Mouse (Mus musculus): Measurements from ENCODE around the gene Fam122a. TPM values are rescaled to one million over a fixed set of nuclear protein-coding genes. Genes with fewer than 3 reads are reported as not detected.
A peak's percentile ranks its signal among the peaks of the same experiment; 100 is the strongest.

Fam122a gene
- polyA plus RNA-seq (2012; rRNA removed): 31.3 and 34.3 TPM in 2 replicates

DNA sequence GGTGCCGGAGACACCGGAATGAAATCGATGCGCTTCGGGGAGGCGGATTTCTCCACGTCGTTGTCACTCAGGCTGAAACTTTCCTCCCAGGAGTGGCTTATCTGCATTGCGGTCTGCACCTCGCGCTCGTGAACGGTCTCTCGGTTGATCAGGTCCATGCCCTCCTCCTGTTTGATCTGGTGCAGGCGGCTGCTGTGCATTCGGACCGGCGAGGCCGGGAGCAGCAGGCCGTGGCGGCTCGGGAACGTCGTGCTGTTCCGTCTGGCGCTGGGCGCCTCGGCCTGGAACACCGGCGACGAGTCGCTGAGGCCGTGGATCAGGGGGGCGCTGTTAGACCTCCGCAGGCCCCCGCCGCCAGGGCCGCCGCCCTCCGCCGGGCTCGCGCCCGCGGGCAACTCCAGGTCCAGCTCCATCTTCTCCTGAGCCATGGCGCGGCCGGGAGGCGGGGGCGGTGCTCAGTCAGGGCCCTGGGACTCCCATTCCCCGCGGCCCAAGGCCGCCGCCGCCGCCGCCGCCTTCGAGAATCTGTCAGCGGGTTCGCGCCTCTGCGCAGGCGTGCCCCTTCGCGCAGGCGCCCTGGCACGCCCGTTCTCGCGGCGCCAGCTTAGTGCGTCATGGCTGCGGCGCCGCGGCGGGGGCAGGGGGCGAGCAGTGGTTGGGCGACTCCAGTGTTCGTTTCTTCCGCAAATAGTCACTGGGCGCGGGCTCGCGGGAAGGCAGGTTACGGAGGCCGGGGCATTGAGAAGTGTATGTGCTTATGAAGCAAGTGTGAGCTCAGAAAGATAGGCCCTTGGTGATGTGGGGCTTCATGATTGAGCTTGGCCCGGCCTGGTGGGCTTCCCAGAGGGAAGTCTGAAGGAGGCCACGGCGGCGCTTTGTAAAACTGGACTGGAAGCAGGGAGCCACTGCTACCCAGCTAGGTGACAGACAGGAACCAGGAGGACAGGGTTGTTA is at the start of gene Fam122a:
Gene Fam122a (minus strand): TSS at position 428 of the 954 bp plus-strand sequence.
- peak; percentile 97 for DNase-seq (ENCODE audit: low read depth)
- no peak for TF ChIP-seq CTCF (IDR thresholded peaks at IDR 0.05; ENCODE audit: borderline replicate concordance, extremely low read depth, insufficient read depth, insufficient read length)
- peak; percentile 86 for TF ChIP-seq POLR2A (IDR thresholded peaks at IDR 0.05; ENCODE audit: borderline replicate concordance, extremely low read depth, insufficient read depth, insufficient read length, poor library complexity, severe bottlenecking)

DNA sequence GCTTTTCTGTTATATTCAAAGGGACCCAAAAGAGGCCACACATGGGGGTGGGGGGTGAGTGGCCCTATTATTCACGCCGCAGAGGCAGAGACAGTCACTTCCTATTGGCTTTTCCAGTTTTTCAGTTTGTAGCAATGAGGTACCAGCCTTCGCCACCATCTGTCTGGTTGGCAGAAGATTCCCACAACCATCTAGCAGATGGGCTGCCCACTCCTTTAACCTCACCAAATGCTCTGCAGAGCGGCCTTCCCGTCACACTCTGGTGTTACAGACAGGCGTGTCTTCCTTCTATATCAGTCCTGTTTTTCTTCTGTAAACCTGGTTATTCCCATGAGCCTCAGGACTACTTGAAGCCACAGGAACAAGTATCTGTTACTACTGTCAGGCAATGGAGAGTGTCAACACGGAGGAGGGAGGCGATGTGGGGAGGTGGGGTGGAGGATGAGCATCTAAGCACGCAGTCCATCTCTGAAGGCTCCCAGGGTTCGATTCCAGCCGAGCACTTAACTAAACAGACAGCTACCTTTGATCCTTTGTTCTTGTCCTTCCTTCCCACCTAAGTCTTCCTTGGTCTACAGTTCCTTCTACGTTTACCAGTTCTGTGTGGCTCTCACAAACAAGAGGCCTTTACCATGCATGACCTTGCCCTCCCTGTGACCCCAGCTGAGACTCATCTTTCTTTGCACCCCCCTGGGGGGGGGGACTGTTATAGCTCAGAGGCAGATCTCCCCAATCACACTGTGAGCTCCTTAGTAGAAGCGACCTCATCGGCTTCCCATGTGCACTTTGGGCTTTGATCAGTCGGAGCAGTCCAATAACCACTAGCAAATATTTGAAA is 46.5 kb upstream of the Fam122a start:
- DNase-seq (ENCODE audit: low read depth): peak; percentile 56
- TF ChIP-seq POLR2A (IDR thresholded peaks at IDR 0.05; ENCODE audit: borderline replicate concordance, extremely low read depth, insufficient read depth, insufficient read length, poor library complexity, severe bottlenecking) (no peak), CTCF (IDR thresholded peaks at IDR 0.05; ENCODE audit: borderline replicate concordance, extremely low read depth, insufficient read depth, insufficient read length) (no peak)

DNA sequence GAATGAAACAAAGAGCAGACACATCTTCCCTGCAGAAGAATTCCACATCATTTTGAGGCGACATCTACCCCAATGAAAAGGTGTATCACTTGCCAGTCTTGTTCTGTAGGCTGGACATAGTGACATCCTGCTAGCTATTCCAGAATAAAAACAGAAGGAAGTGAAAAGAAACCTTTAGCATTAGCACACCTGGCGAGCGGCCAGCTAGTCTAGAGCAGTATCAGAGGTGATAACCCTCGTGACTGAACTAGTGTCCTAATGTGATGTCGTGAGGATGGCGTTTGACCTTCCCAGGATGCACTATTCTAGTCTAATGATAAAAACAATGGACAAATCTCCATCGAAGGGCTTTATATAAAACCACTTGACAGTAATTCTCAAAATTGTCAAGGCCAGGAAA is 44.8 kb upstream of the Fam122a start:
- TF ChIP-seq POLR2A (IDR thresholded peaks at IDR 0.05; ENCODE audit: borderline replicate concordance, extremely low read depth, insufficient read depth, insufficient read length, poor library complexity, severe bottlenecking) (no peak), CTCF (IDR thresholded peaks at IDR 0.05; ENCODE audit: borderline replicate concordance, extremely low read depth, insufficient read depth, insufficient read length) (no peak)
- DNase-seq (ENCODE audit: low read depth): no peak

DNA sequence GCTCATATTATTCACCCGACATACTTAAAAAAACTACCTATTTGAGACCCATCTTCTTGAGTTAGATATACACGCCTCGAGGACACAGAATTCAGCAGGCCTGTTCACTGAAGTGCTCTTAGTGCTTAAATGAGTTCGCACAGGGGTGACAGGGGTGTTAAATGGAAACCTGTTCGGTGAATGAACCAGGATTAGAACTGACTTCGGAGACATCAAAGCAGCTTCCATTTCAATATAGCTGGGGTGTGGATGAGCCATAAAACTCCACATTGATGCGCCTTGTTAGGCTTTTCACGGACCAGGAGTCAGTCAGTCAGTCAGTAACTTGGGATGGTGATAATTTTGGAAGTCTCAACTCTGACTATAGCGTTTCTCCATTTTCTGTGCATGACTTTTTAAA is 44.0 kb upstream of the Fam122a start:
- no peak for DNase-seq (ENCODE audit: low read depth)
- TF ChIP-seq CTCF (IDR thresholded peaks at IDR 0.05; ENCODE audit: borderline replicate concordance, extremely low read depth, insufficient read depth, insufficient read length) (no peak), POLR2A (IDR thresholded peaks at IDR 0.05; ENCODE audit: borderline replicate concordance, extremely low read depth, insufficient read depth, insufficient read length, poor library complexity, severe bottlenecking) (no peak)

DNA sequence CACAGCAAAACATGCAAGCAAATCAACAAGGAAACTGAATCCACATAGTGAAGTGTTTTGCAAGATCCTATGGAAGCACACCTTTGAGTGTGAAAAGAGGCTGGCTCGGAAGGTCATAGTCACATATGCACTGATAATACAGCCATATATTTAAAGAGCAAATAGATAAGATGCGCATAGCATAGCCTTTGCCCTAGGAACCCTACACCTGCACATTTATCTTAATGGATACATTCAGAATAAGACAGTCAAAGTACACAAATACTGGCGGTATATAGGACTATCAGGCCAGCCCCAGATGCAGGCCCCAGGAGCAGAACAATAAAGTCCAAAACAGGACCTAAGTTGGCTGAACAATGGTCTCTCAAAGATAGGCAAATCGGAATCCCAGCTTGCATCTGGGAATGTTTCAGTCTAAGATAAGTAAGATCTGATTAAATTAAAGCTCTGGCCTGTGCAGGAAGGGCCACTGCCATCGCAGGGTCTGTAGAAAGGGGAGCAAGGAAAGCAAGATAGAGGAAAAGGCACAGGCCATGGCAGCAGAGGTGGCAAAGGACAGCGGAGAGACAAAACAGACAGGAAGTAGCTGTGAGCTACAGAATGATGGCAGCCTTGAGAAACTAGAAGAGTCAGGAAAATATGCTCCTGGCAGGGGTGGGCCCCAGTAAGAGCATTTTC is 42.7 kb upstream of the Fam122a start:
- no peak for DNase-seq (ENCODE audit: low read depth)
- TF ChIP-seq CTCF (IDR thresholded peaks at IDR 0.05; ENCODE audit: borderline replicate concordance, extremely low read depth, insufficient read depth, insufficient read length): no peak
- no peak for TF ChIP-seq POLR2A (IDR thresholded peaks at IDR 0.05; ENCODE audit: borderline replicate concordance, extremely low read depth, insufficient read depth, insufficient read length, poor library complexity, severe bottlenecking)

DNA sequence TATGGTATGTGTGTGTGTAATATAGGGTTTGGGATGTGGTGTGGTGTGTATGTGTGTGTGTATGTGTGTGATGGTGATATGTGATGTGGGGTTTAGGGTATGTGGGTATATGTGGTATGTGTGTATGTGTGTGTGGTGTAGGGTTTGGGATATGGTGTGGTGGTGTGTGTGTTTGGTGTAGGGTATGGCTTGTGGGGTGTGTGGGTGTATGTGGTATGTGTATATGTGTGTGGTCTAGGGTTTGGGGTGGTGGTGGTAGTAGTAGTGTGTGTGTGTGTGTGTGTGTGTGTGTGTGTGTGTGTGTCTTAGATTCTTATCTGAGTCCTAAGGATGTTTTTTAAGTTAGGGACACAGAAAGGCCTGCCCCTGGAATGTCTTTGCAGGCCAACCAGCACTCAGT is 41.2 kb upstream of the Fam122a start:
- DNase-seq (ENCODE audit: low read depth): no peak
- TF ChIP-seq POLR2A (IDR thresholded peaks at IDR 0.05; ENCODE audit: borderline replicate concordance, extremely low read depth, insufficient read depth, insufficient read length, poor library complexity, severe bottlenecking) (no peak), CTCF (IDR thresholded peaks at IDR 0.05; ENCODE audit: borderline replicate concordance, extremely low read depth, insufficient read depth, insufficient read length) (no peak)

DNA sequence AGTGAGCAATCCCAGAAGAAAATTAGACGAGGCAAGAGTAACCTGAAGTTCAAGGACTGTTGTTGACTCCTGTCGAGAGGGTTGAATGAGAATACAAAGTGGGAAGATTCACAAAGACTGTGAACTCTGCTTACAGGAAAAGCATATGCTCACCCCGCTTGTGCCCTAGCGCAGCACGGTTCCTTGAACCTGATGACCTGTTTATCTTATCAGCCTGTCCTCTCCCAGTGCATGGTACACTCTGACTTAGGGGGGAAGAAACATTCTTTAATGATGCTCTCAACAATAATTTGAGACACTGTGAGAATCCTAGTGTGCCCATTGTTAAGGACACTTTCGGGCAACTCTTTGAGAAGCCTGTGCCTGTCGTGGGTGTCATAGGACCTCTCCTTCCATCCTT is 39.9 kb upstream of the Fam122a start:
- TF ChIP-seq CTCF (IDR thresholded peaks at IDR 0.05; ENCODE audit: borderline replicate concordance, extremely low read depth, insufficient read depth, insufficient read length) (no peak), POLR2A (IDR thresholded peaks at IDR 0.05; ENCODE audit: borderline replicate concordance, extremely low read depth, insufficient read depth, insufficient read length, poor library complexity, severe bottlenecking) (no peak)
- DNase-seq (ENCODE audit: low read depth): no peak

DNA sequence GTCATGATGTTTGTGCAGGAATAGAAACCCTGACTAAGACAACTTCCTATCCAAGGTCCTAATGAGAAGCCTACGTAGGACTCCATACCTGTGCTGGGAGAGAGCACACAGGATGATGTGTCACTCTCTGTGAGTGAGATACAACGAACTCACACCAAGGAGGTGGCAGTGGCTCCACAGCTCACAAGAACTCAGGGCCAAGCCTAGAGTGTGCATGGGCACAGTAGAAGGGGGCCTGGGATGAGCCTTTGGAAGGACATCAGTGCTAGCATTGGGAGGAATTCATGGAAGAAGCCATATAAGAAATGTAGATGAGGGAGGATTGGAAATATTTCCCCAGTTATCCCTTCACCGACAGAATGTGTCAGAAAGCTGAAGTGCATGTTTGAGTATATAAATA is 38.8 kb upstream of the Fam122a start:
- TF ChIP-seq CTCF (IDR thresholded peaks at IDR 0.05; ENCODE audit: borderline replicate concordance, extremely low read depth, insufficient read depth, insufficient read length) (no peak), POLR2A (IDR thresholded peaks at IDR 0.05; ENCODE audit: borderline replicate concordance, extremely low read depth, insufficient read depth, insufficient read length, poor library complexity, severe bottlenecking) (no peak)
- no peak for DNase-seq (ENCODE audit: low read depth)

DNA sequence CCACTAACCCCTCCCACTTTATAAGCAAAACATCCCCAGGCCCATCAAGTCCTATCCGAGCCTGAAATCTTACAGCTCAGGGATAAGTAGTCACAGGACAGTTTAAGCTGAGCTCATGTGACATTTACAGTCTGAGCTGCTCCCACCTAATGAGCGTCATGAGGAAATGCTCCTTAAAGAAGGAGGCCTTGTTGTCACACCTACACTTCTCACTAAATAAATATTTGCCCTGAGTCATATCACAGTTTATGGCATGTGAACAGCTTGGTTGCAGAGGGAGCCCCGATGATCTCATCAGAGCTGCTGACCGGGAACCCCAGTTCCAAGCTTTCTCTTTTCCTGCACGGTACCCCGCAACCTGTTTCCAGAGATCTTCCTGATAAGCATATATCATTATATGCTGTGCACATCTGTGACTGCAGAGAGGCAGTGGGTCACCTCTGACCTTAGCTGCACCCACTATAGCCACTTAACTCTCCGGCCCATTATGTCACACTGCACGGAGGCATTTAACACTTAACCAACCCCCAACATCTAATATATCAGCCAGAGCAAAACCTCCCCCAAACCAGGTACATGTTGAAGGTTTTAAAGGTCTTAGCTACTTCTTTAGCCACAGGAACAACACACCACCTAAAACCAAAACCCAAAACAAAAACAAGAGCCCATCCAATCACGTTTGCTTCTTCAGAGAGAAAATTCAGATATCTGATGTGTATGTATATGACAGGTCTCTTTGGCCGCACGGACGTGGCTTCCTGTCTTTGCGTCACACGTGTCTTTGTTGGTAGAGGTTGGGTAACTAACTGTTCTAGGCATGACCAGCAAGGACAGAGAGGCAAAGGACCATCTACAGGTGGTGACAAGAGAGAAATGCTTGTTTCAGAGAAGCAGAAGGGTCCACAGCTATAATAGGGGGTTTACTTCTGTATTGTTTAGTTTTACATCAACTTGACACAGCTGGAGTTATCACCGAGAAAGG is 37.8 kb upstream of the Fam122a start:
- no peak for DNase-seq (ENCODE audit: low read depth)
- no peak for TF ChIP-seq POLR2A (IDR thresholded peaks at IDR 0.05; ENCODE audit: borderline replicate concordance, extremely low read depth, insufficient read depth, insufficient read length, poor library complexity, severe bottlenecking)
- TF ChIP-seq CTCF (IDR thresholded peaks at IDR 0.05; ENCODE audit: borderline replicate concordance, extremely low read depth, insufficient read depth, insufficient read length): no peak
